Mouse (Mus musculus) frontal cortex, postnatal 25 days (tissue): ENCODE data around the gene Ccdc57.
"Not testable (repeated sequence)": the region's sequence is repeated elsewhere in the genome, so short reads cannot be mapped to it uniquely, and the experiment has no call there.

Experiments
- DNase-seq, 2 experiments: peaks; one replicate each; pipeline ENCODE4 v3.0.0; 2022; ENCODE audit warnings: low spot score in 2 of 2

Ccdc57 gene

DNA sequence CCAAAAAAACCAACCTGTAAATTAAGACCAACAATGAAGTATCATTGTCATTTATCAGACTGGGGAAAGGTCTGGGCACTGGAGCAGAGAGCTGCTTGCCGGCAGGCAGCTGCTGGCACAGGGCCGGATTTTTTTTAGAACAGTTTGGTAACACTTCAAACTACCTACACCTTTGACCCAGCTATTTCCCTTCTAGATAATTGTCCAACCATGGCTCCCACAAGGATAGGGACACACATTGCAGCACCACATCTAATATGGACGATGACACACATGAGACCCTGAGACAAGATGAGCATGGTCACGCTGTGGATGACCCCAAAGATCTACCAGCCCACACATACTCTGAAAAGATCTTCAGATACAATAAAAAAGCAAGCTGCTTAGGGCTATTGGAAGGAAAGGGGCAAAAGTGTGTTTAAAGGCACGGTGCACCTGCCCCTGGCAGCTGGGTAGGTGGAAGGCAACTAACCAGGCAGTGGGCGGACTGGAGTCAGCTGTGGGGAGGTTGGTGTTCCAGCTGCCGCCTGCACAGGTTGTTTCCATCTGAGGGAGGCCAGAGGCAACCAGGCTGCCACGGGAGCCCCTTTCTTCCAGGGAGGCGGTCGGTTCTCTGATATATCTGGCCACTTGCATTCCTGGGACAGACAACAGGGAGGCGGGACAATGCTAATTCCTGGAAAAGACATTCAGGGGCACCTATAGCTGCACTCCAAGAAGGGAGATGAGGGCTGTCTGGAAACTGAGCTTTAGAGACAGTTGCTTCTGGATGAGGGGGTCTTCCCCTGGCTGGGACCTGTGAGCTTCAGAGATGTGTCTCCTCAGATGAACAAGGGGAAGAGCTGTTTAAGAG is 80.4 kb downstream of the Ccdc57 start:
- DNase-seq: no peak

DNA sequence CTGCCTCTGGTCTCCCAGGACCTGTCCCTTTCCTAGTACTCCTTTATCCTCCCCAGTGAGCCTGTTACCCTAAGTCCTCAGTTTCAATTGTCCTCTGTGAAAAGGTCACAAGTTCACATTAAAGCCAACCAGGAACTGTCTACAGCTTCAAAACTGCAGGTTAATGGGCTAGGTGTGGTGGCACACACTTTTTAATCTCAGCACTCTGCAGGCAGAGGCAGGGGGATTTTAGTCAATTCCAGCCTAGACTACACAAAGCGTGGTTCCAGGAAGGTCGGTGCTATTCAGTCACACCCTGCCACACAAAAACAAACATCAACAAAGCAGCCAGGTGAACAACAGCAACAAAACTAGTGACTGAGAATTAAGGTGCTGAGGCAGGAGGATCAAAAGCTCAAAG is 81.1 kb downstream of the Ccdc57 start:
- no peak for DNase-seq

DNA sequence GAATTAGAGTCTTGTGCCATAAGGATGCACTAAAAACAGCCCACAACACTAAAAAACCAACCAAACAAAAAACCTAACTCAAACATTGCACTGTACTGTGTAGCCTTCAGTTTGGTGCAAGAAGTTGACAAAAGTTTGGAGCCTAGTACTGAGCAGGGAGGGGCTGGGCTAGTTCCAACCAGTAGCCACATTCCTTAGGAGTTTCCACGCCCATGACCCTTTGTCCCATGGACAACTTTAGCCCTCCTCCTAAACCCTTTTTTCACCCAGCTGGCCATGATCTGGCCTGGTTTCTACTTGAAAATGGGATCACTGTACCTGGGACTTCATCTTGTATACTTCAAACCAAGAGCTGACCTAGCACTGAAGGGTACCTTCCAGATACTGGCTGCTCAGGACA is 81.5 kb downstream of the Ccdc57 start:
- no peak for DNase-seq

DNA sequence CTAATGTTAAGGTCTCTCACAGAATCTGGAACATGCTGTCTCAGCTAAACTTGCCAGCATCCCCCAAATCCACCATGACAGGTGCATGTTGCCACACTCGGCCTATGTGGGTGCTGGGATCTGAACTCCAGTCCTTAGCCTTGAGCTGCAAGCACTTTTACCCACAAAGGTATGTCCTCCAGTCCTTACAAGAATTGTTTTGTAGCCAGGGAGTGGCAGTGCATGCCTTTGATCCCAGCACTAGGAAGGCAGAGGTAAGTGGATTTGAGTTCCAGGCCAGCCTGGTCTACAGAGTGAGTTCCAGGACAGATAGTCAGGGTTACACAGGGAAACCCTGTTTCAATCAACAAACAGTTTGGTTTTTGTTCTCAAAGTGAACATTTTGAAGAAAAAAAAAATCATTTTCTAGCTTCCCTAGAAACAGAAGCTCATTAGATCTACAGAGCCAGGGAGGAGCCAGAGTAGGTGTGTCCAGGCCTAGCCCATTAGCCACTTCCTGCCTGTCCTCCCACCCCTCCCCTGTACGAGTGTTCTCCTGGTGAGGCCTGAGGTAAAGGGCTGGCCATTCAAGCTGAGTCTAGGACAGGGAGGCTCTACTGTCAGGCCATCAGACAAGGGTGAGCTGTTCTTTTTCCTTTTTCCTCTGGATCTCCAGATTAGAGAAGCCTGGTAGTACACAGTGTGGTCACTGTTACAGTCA is 82.2 kb downstream of the Ccdc57 start:
- DNase-seq: no peak

DNA sequence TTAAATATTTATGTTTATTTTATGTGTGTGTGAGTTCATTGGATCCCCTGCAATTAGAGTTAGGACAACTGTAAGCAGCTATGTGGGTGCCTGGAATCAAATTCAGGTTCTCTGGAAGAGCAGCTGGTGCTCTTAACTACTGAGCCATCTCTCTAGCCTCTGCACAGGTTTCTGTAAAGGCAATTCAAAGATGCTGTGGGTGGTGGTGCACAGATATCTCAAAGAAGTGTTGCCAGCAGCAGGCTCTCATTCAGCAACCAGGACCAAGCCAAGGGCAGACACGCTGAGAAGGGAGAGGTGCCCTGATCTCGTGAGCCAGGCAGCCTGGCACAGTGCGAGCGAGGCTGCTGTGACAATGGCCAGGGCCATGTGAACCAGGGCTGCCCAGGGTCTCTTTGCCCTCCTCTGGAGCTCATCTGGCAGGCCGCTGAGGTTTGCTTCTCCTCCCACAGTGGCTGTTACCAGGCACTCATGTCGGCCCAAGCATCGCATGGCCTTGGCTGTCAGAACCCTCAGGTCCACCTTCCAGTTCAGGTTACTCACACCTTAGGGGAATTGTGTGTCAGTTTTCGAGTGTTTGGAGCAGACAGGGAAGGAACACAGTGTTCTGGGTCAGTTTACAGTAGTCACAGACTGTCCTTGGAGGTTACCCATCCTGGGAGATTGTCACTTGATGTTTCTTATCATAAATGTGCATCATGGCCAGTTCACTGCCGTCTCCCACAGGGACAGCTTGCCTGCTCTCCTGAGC is 85.8 kb downstream of the Ccdc57 start:
- no peak for DNase-seq

DNA sequence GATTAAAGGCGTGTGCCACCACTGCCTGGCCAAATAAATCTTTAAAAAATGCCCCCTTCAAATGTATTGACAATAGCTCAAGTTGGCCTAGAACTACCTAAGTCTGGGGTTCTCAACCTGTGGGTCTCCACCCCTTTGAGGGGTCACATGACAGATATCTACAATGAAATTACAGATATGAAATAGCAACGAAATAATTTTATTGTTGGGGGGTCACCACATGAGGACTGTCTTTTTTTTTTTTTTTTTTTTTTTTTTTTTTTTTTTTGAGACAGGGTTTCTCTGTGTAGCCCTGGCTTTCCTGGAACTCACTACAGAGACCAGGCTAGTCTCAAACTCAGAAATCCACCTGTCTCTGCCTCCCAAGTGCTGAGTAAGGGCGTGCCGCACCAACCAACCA is 88.3 kb downstream of the Ccdc57 start:
- no peak for DNase-seq

DNA sequence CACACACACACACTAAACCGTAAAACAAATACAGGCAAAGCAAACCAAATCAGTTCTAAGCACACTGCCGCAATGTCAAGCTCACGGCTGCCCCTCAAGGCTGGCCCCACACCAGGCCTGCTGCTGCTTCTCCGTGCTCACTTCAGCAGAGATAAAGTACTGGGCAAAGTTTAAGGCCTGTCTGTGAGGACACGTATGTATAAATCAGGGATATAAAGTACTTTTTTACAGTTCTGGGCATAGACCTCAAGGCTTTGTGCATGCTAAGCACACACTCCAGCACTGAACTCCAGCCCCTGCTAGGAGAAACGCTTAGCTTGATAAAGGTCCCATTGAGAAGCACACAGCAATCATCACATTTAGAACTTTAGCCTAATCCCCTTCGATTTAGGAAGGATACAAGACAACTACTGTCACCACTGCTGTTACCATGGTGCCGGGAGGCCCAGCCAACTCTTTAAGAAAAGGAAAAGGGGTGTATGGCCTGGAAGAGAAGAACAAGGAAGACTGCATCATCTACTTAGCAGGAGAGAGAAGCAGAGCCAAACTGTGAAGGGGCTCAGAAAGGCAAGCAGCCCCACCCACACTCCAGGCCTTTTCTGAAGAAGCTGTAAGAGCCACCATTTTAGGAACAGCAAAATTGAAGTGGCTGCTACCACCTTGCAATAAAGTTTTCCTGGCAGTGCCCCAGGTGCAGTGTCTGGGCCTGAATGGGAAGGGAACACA is 99.0 kb downstream of the Ccdc57 start:
- no peak for DNase-seq

DNA sequence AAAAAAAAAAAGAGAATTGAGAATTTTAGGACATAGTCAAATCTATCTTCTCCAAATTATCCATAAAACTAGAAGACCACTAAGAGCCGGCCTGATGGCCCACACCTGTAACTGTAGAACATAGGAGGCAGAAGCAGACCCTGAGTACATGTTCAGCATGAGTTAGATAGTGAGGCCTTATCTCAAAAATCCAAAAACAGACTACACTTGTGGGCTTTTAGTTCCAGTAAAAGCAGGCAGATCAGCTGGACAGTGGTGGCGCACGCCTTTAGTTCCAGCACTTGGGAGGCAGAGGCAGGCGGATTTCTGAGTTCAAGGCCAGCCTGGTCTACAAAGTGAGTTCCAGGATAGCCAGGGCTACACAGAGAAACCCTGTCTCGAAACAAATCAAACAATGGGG is 99.7 kb downstream of the Ccdc57 start:
- DNase-seq: not testable (repeated sequence)

DNA sequence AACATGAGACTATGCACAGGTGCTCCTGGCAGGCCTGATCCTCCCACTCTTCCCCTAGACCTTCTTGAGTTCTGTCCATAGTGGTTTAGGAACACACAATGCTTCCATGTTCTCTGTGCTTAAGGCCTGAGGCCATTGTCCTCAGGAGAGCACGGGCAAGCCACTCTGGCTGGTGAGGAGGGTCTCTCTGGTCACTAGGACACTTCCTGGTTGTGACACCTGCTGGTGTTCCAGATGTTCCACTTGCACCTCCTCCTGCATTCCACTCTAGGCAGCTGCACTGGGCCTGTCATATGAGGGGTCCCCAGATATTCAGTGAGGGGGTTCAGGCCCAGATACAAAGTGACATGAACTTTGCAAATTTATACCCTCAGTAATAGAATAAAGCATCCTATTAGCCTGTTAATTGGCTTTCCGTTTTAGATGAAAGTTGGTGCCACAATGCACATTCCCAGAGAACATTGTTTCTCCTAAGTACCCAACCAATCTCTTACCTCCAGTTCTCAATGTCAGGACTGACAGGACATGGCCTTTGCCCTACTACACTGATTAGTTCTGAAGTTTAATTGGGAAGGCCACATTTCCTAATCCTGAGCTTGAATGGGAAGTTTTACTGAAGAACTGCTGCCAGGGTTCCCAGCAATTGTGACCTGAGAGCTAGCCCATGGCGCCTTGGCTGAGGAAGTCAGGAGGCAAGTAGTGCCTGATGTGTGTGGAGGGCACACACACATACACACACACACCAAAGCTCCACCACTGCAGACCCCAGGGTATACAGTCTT is 100.8 kb downstream of the Ccdc57 start:
- no peak for DNase-seq

DNA sequence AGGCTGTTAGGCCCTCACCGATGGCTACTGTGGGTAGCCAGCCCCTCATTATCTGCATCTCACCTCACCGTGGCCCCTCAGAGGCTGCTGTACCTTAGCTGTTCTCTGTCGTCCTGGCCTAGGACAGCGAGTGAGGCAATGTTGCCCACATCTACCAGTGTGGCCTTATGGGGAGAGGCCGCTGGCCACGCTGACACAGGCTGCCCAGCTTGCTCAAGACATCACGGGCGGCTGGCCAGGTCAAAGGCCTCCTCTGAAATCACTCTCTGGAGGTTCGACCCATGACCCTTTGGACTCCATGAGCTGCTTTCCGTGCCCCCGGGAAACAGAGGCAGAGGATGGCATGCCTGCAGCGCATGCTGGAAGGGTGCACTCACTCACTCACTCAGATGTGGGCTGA is 102.0 kb downstream of the Ccdc57 start:
- no peak for DNase-seq

DNA sequence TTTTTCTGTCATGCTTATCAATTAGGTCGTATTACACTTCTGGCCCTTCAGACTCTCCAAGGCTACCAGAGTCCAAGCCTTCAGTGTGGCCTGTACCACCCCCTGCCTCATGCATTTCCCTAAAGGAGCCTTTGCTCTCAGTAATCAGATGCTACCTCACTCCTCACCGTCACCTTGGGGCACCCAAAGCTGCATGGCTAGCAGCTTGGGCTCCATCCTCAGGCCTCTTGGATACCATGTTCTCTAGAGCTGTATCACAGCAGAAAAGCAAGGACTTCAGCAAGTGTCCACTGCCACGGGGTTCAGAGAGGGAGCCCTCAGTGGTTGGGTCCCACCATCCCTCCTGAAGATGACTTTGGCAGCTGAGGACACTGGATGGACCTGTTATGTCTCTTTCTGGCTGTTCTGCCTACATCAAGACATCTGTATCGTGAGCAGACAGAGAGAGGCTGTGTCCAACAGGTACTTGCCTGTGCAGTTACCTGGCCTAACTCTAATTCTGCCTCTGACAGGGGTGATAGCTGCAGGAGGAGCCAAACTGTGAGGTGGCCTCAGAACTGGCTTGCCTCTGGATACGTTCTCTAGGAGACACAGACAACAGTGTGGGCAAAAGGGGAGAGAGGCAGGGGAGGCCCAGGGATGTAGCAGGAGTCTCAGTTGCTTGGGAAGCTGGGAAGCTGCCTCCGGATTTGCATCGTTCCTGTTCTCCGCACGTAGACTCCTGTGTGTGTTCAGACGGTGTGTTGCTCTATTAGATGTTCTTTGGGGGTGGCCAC is 102.7 kb downstream of the Ccdc57 start:
- no peak for DNase-seq

DNA sequence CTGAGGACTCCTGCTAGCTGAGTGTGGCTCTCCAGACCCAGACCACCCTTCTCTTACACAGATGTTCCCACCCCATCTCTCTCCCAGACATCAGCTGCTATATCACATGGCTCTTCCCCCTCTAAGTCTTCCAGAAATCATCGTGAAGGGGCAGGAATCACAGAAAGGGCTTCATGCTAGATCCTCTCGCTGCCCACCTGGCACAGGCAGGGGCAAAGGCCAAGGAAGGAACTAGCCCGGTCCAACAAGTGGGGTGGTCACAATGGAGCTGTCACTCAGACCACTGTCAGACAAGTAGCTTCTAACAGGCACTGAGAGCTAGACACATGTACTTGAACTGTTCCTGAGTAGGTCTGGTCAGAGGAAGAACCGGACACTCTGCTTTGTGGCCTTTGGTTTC is 104.3 kb downstream of the Ccdc57 start:
- DNase-seq: no peak

DNA sequence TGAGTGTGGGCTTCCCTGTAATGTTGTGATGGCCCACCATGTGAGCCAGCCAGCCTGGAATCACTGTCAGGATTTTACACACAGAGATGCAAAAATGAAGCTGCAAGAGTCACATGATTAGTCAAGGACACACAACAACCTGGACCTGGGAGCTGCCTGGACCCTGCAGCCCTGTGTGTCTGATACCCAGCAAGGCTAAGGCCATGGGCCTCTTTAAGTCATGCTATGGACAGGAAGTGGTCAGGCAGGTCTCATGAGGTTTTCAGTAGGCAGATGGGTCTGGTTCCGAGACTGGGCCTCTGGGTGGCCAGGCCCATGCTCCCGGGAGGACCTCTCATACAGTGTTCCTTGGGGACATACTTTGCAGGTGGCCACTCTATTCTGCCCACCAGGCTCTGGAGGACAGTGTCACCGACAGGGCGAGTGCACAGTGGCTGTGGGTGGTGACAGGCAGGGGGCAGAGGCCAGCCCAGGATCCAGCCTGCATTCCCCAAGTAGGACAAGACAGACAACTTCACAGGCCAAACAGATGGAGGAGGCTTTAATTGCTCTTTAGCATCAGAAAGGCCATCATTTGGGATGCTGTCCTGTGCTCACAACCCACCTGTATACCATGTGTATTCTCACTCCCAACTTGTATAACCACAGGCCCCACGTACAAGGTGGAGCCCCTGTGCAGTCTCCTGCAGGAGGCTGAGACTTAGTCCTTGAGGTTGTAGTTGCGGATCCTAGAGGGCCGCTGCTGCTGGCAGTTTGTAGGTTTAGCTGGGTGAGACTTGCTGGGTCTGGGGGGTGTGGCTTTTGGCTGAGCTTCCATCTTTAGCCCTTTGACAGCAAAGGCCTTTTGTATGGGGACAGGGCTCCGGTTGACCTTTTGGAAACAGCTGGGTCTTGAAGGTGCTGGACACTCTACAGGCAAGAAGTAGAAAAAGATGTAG is 106.4 kb downstream of the Ccdc57 start:
- no peak for DNase-seq

DNA sequence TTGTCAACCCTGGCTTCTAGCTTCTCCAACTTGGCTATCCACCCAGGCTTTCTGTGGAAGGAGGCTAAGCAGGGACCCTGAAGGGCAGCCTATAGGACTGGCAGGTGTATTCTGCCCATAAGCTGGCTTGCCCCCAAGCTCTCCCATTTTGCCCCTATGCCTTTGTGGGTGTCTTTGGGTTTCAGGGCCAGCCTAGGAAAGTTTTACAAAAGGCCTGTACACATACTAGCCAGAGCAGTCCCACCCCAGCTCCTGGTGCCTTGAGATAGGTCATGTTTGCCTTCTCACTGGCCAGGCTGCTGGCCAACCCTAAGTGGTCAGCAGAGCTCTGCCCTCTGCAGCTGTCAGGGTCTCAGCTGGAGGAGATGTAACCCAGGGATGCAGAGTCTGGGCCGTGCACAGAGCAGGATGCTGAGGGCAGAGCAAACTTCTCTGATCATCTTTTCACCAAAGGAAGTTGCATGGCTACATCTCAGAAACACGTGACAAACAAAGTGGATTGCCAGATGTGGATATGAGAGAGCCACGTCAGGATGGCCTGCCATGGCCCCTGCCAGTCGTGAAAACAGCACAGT is 107.3 kb downstream of the Ccdc57 start:
- DNase-seq: no peak

DNA sequence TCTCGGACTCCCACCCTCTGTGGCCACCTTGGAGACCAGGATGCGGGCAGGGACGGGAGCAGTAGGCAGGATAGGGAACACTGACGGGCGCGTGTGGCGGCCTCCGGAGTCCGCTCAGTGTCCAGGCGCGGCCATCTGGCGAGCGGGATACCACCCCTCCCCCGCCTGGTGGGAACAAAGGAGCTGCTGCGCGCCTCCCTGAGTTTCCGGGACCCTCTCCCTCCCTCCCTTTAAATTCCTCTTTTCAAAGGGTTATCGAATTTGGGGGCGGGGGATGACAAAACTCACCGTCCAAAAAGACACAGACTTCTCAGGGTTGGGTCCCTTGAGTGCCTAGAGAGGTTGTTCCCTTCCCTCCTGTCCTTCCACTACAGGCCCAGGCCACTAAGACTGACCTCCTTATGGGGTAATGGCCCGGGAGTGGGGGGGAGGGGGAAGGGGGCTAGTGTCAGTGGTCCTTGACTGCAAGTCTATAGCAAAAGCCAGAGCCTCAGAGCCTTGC is 107.8 kb downstream of the Ccdc57 start:
- DNase-seq: no peak

DNA sequence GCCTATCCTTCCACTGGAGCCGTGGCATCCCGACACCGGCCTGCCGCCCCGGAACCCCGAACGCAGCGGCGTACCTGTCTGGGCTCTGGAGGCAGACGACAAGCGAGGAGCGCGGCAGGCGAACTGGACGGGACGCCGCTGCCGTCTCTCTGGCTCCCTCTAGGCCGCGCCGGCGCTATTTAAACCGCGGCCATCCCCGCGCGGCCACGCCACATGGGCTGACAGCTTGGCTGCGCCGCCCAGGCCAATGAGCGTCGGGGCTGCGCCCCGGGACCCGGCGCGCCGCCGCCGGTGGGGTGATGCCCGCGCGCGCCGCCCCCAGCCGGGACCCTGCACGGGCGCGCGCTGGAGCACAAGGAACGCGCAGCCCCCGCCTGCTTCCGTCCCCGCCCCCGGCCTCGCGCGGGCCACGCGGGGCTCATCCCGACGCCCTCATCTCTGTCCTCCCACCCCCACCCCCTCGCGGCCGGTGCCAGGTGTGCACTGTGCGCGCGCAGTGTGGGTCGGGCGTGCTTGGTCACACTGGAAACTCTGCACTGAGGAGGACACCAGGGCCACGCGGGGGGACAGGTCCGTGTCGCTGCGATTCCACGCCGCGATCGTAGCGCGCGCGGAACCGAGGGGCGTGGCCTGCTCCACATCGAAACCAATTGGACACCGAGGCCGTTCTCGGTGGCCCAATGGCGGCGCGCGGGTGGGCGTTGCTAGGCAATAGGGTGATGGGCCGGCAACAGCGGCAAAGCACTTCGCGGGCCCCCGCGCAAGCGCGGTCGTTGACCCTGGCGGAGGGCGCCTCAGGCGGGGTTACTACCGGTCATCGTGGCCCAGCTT is 108.5 kb downstream of the Ccdc57 start, which contains the start of gene Fasn:
TSS of gene Fasn (minus strand) at position 592 of the 831 bp plus-strand sequence.
- peak; percentile 95 to 97 for DNase-seq

DNA sequence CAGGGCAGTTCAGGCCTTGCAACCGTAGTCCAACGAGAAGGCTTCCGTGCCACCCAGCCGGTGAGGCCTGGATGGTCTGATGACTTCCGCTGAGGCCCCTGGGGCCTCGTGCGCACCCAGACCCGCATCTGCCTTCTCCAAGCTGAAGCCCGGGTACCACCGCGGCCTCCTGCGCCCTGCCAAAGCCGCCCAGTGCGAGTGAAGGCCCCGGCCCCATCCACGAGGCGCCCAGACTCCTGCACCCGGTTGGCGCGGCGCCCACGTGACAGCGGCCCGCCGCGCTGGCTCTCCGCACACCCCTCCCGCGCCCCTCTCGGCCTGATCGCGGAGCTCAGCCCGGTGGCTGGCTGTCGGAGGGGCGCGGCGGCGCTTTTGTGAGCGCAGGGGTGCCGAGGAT is 109.1 kb downstream of the Ccdc57 start:
- no peak for DNase-seq
